9 mouse cellular contexts compared by ENCODE assay signal in the genomic region with DNA sequence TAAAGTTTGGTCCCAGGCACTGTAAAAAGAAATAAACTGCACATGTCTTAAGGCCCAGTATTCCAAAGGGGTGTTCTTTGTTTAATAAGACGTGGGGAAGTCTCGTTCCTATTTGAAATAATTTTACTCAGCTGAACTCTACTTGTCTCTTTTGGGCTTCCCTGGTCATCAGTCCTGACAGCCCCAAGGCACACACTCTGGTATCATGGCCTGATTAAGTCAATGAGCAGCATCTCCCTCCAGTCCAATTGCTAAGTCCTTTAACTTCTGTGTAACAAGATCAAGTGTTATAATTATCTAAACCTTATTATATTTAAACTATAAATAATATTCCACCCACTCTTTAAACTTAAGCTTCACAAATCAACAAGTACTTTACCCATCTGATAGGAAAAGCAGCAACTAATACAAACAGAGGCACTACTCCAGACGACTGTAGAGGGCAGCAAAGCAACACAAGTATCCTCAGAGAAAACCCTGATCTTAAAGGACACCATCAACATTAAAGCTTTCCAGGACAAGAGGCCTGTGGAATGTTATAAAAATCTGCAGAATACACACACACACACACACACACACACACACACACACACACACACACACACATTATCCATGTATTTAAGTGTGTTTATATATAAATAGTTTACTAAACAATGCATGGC. TPM values are rescaled to one million over a fixed set of nuclear protein-coding genes. Genes with fewer than 3 reads are reported as not detected.
DNase-seq lines count a peak whose midpoint lies in the region; ATAC-seq and TF ChIP-seq lines count a peak whose summit lies in the region.
"Had no signal": no experiment of that assay in that cellular context is flagged by ENCODE, and none has a peak within 500 bp of the region (broad histone marks: within the 10 kb centered on the region; RNA-seq: fewer than 3 reads in every experiment).

No protein-coding gene starts in this region.

- H3K27ac ChIP-seq in kidney, embryonic 15.5 days, result no peak overlapping the region
- no peak overlapping the region for H3K27ac ChIP-seq in stomach, postnatal 0 days (replicated peaks)
- H3K27ac ChIP-seq: liver, embryonic 15.5 days had no signal

- H3K36me3 ChIP-seq in kidney, embryonic 15.5 days, result no peaks in the 10 kb centered on the region
- H3K36me3 ChIP-seq in stomach, postnatal 0 days (ENCODE audit: control insufficient read depth, insufficient read depth, low read length), result no peaks in the 10 kb centered on the region
- H3K36me3 ChIP-seq: liver, embryonic 15.5 days had no signal

- H3K27me3 ChIP-seq in kidney, embryonic 15.5 days, result no peaks in the 10 kb centered on the region
- H3K27me3 ChIP-seq in stomach, postnatal 0 days (ENCODE audit: control insufficient read depth, insufficient read depth, low read length), result no peaks in the 10 kb centered on the region
- H3K27me3 ChIP-seq: liver, embryonic 15.5 days had no signal

- H3K9ac ChIP-seq in kidney, embryonic 15.5 days, result no peak overlapping the region
- no peak overlapping the region for H3K9ac ChIP-seq in stomach, postnatal 0 days (ENCODE audit: low read length)
- H3K9ac ChIP-seq: liver, embryonic 15.5 days had no signal

- 58% methylated on average over 3 of the region's 3 CpGs for WGBS in kidney, embryonic 15.5 days
- 58% methylated on average over 3 of the region's 3 CpGs for WGBS in stomach, postnatal 0 days

- no peak for TF ChIP-seq EP300 in stomach, postnatal 0 days (optimal IDR thresholded peaks at IDR 0.05)

- H3K9me3 ChIP-seq in kidney, embryonic 15.5 days (replicated peaks), result no peaks in the 10 kb centered on the region
- H3K9me3 ChIP-seq in stomach, postnatal 0 days (ENCODE audit: control insufficient read depth, low read length), result no peaks in the 10 kb centered on the region
- H3K9me3 ChIP-seq: liver, embryonic 15.5 days had no signal

- peak; percentile 71; the same call in 1 of the 2 replicates for ATAC-seq in kidney, embryonic 15.5 days (replicated peaks; ENCODE audit: low FRiP score)
- ATAC-seq in stomach, postnatal 0 days (ENCODE audit: low FRiP score, low TSS enrichment), result peak; percentile 59; the same call in 1 of the 2 replicates

- peak; percentile 9 to 12 for DNase-seq in urinary bladder, adult 18-20 months (ENCODE audit: low spot score in 2 of 2)
- DNase-seq in urinary bladder, postnatal 10 days (ENCODE audit: low spot score), result no peak
- peak; percentile 83 for DNase-seq in cerebellum, adult 9-10 months
- peak; percentile 22 to 47 for DNase-seq in frontal cortex, postnatal 25 days (ENCODE audit: low spot score in 2 of 2)
- peak; percentile 68 for DNase-seq in lung, postnatal 14 days
- DNase-seq in stomach, postnatal 0 days (ENCODE audit: low spot score), result peak; percentile 60
- DNase-seq in urinary bladder, postnatal 25 days (ENCODE audit: low spot score), result no peak

- H3K4me2 ChIP-seq in kidney, embryonic 15.5 days, result no peak overlapping the region
- H3K4me2 ChIP-seq in stomach, postnatal 0 days (replicated peaks; ENCODE audit: low read depth), result no peak overlapping the region
- H3K4me2 ChIP-seq: liver, embryonic 15.5 days had no signal

- no peak overlapping the region for H3K4me3 ChIP-seq in kidney, embryonic 15.5 days (replicated peaks)
- H3K4me3 ChIP-seq in stomach, postnatal 0 days (ENCODE audit: low read depth, low read length), result no peak overlapping the region
- H3K4me3 ChIP-seq: liver, embryonic 15.5 days had no signal

- peak; percentile 91 for TF ChIP-seq CTCF in stomach, postnatal 0 days (IDR thresholded peaks at IDR 0.05; ENCODE audit: low read depth)

- peaks cover 7% of the 10 kb centered on the region; the same call in 1 of the 2 replicates for H3K4me1 ChIP-seq in kidney, embryonic 15.5 days
- no peaks in the 10 kb centered on the region for H3K4me1 ChIP-seq in stomach, postnatal 0 days (replicated peaks; ENCODE audit: control insufficient read depth, insufficient read depth)
- H3K4me1 ChIP-seq: liver, embryonic 15.5 days had no signal

RNA-seq across cellular contexts. Expression of a gene that starts 10.8 kb away (rescaled TPM):
- 38.6 and 43.0 TPM in 2 replicates for polyA plus RNA-seq in kidney, embryonic 15.5 days (2015; fragmentation: Nextera tagmentation; extraction: Ambion mirVana)
- polyA plus RNA-seq in stomach, postnatal 0 days (2015; fragmentation: Nextera tagmentation; extraction: Ambion mirVana), result 10.9 and 11.5 TPM in 2 replicates

Comparison
In these comparisons a context has a peak if more than half of its experiments do, and no peak if none do; other contexts are left out.
1. DNase-seq: peak in urinary bladder, adult 18-20 months (2 of 2), cerebellum, adult 9-10 months (single experiment), frontal cortex, postnatal 25 days (2 of 2), lung, postnatal 14 days (single experiment) and stomach, postnatal 0 days (single experiment); none in urinary bladder, postnatal 10 days (single experiment) and urinary bladder, postnatal 25 days (single experiment).